Mouse (Mus musculus) CD8-positive naive resting alpha-beta T cell, adult 2 months (primary cell): ENCODE measurements around the gene Tnfaip2.

Experiments
- DNase-seq, 2 experiments: peaks; one replicate each; pipeline ENCODE4 v3.0.0; 2022; ENCODE audit warnings: low read depth in 2 of 2, low spot score in 2 of 2

Tnfaip2 gene

DNA sequence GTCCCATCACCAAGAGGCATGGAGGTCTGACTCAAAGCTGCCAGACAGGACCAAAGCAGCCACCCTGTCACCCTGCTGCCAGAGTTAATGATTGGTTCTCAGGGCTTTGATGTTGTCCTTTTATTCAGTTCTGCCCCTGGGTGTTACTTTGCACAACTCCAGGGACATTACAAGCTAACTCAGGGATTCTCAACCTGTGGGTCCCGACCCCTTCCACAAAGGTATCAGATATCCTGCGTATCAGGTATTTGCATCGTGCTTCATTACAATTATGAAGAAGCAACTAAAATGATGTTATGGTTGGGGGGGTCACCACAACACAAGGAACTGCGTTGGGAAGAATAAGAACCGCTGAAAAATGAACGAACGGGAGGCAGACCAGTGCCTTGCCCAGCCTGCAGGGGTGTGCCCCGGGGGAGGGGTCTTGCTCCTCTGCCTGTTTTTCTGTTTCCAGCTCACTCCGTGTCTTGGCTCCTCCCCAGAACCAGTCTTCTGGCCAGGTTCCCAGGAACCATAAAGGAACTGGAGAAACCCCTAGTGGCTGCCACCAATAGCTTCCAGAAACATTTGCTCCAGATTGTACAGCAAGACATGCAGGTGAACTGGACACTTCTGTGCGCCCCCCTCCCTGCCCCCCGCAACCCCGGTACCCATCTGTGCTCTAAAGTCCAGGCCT, 14.7 kb upstream of the Tnfaip2 start:
- no peak for DNase-seq

GRCm38 (mm10) chr12:111428364-111428763, 13.9 kb upstream of the Tnfaip2 start:
- no peak for DNase-seq

DNA sequence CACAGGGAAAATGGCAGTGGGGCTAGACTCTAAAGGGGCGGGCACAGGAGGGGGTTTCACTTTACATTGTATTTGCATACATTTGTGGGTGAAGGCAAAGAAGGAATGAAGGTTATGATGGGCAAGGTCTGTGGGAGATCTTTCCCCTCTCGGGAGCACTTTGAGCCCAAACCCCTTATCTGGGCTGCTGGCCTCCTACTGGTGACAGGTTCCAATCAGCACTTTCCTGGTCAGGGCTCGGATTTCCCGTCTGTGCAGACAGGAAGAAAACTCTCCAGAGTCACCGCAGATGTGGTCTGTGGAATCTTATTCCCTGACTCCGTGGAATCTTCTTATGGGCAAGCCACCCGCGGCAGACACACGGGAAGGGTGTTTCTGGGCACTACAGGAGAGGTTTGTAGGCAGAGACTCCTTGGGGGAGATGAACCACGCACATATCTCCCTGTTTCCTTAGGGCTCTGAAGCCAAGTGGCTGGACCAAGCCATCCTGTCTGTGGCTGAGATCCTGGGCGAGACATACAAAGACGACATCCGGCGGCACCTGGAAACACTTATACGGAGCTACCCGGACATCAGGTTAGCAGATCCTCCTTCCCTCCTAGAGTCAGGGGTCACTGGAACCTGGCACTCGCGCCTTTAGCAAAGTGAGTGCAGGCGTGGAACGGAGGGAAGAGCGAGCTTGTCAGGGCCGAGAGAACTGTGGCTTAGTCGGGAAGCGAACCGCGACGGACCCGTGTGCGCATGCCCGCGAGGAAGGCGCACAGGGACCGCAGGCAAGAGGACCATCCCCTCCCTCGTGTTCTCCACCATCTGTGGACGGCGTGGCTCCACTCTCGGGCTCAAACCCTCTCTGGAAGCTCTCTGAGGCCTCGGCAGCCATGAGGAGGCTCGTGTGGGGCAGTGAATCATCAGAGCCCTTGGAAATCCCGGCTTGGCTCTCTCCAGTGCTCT, 13.0 kb upstream of the Tnfaip2 start:
- no peak for DNase-seq

DNA sequence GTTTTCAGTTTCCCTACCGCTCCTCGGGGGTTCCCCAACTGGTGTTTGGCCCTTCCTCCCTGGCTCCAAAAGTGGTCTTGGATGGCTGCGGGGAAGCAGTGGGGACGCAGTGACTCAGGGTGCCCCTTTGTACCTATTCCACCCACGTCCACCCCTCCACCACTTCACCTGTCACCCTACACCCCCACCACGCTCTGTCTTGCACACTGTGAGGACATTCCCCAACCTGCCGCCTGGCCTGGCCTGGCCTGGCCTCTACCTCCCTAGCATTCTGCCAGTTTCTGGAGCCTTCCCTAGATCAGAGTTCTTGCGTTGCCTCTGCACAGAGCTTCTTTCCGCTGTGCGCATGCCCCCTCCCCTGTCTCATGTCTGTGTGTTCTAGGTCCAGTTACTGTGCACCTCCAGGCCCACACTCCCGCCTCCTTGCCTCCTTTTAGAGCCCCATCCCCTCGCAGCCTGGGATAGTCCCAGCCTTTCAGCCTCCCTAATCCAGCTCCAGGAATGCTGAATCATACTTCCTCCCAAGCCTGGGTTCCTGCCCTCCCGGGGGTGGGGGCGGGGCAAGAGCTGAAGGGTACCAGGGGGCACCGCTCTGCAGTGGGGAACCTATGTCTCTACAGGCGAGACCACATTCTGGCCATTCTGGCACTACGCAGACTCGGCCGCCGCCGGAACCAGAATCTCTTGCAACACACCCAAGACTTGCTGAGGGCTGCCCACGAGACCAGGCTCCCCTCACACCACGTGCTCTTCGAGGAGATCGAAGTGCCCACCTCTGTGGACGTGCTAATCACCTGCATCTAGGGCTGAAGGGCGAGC, 12.0 kb upstream of the Tnfaip2 start:
- DNase-seq = no peak

DNA sequence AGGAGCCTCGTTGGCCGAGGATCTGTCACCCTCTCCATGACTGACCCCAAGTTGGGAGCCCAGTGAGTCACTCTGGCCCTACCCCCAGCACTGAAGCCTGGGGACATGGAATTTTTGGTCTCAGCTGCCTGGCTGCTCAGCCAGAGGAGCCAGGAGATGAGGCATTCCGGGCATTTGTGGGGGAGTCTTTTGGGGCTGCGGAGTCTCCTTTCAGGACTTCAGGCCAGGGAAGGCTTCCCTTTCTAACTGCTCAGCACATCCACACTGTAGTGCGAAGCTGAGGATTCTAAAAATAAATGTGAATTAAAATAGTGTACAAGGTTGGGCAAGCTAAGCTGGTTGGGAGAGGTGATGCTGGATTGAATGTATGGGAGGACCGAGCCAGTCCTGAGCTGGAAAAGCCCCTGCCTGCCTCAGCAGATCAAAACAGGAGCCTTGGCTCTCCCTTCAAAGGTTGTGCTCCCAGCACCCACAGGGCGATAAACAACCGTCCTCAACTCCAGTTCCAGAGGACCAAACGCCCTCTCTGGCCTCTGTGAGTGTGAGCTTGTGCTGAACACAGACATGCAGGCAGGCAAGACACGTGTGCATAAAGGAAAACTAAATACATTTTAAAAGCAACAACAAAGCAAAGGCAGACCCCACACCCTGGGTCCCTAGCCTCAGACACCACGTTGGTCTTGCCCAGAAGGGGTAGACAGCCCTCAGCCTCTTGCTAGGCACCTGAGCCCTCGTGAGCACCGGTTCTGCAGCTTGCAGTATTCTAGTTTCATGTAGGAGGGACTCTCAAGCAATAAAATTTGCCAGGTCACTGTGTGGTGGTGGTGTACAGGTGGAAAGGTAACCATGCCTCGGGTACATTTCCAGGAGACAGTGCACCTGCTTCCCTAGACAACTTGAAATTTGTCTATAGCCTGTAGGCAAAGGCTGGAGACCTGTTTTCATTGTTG, 11.1 kb upstream of the Tnfaip2 start:
- DNase-seq = no peak

- DNase-seq = no peak
These were observed 10.2 kb upstream of the Tnfaip2 start for GRCm38 (mm10) chr12:111432097-111432496.

DNA sequence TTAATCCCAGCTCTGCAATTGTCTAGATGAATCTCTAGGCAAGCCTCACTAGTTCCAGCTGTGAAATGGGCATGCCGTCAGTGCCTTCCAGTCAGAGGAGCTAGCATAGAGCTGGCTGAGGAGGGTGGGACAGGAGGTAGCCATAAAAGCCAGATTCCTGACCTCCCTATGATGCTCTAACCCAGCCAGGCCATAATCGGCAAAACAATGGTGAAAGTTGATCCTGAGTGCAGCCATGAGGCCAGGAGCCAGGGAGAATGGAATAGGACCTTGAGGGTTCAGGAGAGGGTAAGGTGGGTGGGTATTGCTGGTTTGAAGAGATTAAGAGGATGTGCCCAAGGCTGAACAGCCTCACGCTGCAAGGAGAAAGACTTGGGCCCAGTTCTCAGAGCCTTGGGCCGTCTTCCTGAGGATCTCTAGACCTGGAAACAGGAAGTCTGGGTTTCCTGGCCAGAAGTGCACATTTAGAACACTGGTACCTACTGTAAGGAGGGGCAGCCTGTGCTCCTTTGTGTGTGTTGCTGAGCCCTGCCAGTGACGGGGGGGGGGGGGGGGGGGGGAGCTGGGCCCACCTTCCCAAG, 9.4 kb upstream of the Tnfaip2 start:
- no peak for DNase-seq

- DNase-seq = no peak
These were observed 8.0 kb upstream of the Tnfaip2 start for GRCm38 (mm10) chr12:111434164-111434744.

- DNase-seq = no peak
These were observed 7.4 kb upstream of the Tnfaip2 start for GRCm38 (mm10) chr12:111434745-111435327.

DNA sequence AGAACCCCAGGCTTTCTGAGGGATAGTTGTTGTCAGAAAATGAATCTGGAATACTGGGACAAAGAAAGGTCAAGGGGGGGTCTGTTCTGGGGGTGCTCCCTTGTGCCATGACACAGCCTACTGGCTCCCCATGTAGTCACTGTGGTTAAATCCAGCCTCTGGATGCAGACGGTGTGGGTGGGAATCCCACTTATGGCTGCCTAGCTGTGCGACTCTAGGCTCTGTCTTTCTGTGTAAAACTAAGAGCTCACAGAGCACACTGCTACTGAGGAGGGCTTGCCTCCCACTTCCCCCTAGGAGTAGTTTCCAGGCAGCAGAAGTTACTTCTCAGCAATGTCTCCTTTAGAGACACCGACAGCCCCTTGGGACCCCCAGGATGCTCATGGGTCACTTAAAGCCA, 6.1 kb upstream of the Tnfaip2 start:
- DNase-seq = no peak

DNA sequence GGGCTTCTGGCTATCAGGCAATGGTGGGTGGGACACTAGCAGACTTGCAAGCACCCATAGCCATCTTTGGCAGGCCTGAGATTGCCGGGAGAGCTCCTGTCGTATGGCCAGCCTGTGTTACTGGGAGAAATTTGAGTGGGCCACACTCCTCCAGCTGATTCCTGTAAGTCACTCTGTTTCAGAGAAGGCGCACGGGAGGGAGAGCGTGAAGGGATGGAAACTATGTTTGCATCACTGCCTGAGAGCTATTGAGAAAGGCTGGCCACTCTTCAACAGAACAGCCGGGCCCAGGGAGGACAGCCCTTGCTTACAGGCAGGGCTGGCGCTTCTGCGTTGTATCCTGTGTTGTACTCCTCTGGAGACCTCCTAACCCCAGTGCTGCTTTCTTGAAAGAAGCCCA, 5.6 kb upstream of the Tnfaip2 start:
- no peak for DNase-seq

DNA sequence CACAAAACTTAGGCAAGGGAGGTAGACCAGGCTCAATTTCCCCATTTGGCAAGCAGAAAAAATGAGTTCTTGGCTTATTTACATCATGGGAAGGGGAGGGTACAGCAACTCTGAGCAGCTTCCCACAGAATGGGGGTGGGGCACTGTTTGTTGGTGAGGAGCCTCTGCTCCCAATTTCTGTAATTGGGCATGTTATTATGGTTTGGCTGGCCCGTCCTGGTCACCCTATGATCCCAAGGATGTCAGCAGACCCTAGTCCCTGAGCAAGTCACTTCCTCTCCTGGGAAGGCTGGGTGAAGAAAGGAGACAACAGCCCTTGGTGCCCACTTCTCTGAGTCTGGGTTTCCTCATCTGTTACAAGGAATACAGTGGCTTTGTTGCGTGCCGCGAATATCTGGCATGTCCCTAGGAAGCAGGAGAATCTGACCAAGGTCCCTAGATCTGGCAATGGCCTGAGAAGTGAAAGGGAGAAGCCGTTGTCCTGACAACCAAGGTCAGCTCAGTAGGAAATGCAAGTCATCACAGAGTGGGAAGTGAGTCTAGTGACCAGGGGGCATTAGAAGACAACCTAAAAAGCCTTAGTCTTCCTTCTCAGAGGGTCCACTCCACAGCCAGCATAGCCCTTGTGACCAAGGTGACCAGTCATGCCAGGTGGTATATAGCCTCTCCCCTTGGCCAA, 4.9 kb upstream of the Tnfaip2 start:
- DNase-seq = no peak

GRCm38 (mm10) chr12:111438850-111439249, 3.4 kb upstream of the Tnfaip2 start:
- no peak for DNase-seq

- DNase-seq = no peak
These were observed 1.4 kb upstream of the Tnfaip2 start for GRCm38 (mm10) chr12:111440701-111441373.

DNA sequence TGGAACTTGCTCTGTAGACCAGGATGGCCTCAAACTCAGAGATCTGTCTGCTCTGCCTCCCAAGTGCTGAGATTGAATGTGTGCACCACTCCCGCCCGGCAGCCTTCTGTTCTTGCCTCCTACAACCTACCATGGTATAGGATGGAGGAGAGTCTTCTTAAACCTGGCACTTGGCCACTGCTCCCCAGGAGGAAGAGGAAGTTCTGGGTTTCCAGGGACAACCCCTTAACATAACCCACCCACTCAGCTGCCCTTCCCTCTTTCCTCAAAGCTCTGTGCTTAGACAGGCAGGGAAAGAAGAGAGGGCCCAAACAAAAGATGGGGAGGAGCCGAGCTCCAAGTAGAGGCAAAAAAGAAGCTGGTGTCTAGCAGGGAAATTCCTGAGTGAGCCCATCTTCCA, 746 bp upstream of the Tnfaip2 start:
- no peak for DNase-seq

- DNase-seq = no peak
These were observed 972 bp downstream of the Tnfaip2 start for GRCm38 (mm10) chr12:111443011-111443870.
